Mouse (Mus musculus) cerebellum, postnatal 25 days (tissue): Measurements from ENCODE around the gene Clhc1.
"Not testable (repeated sequence)": the region's sequence is repeated elsewhere in the genome, so short reads cannot be mapped to it uniquely, and the experiment has no call there.

Experiments used
- DNase-seq, 2 experiments: peaks; one replicate each; pipeline ENCODE4 v3.0.0; 2021; ENCODE audit warnings: mixed read lengths in 2 of 2

Gene Clhc1

DNA sequence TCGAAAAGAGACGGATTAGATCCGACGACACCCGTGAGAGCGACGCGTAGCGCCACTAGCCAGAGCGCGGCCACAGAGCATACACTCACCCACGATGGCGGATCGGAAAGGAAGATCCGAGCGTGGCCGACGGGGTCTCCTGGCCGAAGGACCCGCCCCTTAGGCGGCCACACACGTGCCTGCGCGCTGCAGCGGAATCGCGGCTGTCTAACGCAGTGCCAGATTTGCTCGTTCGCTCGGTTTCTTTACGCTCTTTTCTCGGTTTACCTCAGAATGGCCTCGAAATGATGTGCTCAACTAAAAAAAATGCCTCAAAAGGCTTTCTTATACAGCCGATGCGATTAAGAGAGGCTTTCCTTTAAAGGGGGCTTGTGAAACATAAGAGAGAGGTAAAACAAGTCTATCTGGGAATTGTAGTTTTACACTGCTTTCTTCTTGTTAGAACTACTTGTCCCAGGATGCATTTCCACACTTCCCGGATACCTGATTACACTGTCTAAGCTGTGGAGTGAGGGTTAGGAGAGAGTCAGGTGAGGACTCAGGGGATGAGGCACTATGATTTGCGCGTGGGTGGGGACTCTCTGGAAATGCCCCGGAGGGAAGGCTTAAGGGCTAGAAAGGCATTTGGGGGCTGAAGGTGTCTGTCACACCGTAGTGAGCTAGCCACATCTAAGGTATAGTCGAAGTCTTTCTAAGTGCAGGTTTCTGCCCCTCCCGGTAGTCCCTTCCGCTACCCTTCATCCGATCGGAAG is at the start of gene Clhc1, which contains the start of gene Rps27a:
TSS of gene Clhc1 (plus strand) at position 199 of the 752 bp plus-strand sequence.
TSS of gene Rps27a (minus strand) at position 358 of the 752 bp plus-strand sequence.
- DNase-seq = peak; percentile 94 to 96

DNA sequence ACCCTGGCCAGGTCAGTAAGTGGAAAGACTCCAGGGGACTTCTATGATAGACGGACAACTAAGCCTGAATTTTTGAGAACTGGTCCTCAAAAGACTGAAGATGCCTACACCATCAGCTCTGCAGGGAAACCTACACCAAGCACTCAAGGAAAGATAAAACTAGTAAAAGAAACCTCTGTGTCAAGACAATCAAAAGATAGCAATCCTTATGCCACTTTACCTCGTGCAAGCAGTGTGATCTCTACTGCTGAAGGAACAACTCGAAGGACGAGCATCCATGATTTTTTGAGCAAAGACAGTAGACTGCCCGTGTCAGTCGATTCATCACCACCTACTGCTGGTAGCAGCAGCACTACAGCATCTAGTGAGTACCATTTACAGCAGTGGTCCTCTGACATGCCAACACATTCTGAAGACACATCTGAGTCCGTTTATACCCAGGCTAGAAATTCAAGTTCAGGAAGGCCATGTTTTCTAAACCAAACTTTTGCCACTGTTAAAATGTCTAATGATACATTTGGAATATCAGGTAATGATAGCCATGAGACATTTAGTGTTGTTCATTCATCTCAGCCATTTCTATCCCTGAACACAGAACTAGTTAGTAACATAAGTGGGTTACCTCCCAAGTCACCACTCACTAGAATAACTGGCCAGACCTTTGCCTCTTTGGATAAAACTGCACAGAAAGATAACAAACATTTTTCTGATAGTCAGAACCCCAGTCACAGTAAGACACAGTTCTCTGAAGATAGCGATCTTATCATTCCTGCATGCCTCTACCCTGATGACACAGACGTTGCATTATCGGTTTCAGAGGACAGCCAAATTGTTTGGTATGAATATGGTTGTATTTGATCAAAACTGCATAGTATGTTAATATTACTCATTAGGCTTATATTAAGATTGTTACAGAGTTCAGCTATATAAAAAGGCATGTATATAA is 43.5 kb upstream of the Clhc1 start:
- no peak for DNase-seq

DNA sequence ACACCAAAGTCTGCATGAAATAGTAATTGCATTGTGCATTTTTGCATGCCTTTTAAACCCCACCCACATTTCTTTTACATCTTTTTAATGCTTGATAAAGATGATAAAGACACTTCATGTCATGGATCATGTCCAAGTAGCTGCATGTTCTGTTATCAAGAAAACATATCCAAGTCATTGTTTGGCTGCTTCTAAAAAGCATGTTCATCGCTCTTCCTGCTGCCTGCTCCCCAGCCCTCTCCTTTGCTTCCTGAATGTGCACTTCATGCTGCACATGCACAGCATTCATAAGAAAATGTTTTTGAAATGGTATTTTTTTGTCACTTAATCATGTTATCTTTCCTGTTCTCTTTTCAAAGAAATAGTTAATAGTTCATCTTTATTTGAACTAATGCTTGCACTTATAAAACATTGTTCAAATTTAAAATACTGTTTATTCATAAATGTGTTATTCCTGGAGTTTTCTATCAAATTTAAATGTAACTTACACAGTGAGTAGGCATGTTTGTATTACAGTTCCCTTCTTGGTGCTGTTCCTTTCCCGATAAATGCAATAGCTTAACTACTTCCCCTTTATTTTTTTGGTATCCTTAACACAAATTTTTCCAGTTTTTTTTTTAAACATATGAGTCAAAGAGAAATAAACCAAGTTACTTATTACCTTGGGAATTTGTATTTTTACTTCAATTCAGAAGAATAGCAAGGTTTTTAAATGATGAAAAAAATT is 42.7 kb upstream of the Clhc1 start:
- DNase-seq = no peak

DNA sequence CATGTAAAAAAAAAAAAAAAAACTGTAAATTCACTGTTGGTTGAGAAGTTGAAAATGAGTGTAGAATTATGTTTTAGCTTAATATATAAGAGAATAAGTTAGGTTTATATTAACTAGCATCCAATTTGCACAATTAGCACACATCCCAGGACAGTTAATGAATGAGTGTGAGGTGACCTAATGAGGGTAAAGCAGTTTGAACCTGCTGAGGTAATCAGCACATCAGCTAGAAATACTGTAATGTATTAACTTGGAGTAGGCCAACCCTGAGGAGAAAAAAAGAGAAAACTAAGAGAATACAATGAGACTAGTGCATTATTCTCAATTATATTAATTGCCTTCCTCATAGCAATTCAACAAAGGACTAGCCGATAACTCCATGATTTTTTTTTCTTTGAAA is 38.3 kb upstream of the Clhc1 start:
- DNase-seq = no peak

DNA sequence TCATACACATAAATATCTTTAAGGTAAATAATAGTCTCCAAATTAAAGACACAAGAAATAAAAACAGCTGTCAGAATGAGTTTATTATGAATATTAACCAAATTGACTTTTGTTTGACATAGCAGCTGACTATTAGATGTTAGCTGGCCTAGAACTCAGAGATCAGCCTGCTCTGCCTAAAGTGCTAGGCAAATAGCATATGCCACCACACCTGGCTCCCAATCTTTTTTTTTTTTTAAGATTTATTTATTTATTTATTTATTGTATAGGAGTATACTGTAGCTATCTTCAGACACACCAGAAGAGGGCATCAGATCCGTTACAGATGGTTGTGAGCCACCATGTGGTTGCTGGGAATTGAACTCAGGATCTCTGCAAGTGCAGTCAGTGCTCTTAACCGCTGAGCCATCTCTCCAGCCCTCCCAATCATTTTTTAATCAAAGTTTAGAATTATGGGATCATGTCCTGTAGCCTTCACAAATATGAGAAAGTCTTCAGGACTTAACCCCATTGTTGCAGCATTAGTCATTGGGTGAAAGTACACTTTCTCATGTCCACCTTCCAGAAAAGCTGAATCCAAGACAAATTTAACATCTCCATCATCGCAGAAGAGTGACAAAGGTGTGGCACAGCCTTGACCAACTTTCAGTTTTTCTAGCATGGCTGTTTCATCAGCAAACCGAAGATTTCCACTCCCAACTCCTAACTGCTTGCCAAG is 34.8 kb upstream of the Clhc1 start:
- no peak for DNase-seq

DNA sequence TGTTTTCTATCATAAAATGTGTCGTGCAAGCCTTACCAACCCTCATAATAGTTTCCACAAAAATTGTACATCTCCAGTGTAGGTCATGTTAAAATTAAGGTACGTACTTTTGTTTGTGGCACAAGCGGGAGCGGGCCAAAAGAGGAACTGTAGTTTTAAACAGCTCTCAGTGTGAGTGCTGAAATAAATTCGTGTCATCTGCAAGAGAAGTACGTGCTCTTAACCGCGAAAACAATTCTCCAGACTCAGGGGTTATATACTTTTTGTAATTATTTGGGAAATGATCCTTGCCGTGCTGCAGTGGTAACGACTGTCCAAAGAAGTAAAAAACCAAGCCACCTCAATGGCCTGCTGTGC is 33.4 kb upstream of the Clhc1 start:
- DNase-seq = no peak

DNA sequence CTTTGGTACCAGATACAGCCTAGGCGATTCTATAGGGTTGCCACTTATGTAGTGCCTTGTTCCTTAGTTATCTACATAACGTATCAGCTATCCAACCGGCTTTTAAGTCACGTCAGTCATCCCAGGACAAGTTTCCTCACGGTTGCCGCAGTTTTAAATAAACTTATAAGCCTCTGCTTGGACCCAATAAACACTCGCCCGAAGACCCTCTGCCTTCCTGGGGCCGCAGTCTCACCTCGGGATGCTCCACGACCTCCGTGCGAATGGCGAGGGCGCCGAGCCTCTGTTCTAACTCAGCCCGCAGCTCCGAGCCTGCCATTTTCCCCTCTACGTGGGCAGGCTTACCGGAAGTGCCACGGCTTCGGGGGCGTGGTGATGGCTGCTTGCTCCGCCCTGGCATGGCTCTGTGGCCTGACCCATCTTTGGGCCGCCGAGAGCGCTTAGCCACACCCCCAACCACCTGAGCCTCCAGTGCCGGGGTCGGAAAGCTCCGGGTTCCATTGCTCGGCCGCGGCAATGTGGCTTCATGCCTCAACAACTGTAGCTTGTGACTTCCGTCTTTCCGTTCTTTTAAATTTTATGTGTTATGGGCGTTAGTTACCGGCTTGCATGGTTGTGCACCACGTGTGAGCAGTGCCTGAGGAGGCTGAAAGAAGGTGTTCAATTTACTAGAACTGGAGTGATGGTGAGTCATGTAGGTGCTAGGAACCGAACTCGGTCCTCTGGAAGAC is 32.9 kb upstream of the Clhc1 start, which contains the start of gene Prorsd1:
TSS of gene Prorsd1 (minus strand) at position 352 of the 731 bp plus-strand sequence.
- DNase-seq = peak; percentile 85 to 93

DNA sequence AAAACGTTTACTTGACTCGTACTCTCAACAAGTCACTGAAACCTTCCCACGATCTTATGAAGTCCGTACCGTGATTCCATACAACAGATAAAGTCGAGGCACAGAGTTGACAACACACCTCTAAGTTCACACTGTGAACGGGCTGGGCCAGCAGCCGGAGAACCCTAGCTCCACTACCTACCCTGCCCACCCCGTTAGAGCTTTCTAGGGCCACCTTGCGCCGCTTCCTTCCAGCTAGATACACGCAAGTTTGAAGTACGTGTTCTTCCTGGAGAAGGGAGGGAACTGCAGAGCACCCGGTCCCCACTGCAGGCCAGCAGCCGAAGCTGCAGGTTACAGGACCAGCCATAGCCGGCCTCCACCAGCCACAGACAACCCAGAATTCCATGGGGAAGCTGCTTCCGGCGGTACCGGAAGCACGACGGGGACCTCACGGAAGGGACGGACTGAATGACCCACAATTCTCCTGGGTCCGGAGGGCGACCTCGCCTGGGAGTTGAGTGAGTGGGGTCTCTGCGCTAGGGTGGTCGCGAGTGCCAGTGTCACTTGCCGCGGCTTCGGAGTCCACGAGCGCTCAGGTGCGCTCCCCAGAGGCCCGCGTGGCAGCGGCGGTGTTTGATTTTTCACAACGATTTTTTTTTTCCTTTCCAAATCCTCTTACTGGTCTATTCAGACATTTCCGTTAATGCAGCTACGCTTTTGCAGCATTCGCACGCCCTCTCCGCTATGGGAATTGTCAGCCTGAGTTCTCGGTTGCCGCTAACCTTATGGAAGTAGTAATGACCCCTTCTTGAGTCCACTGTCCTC is 21.6 kb upstream of the Clhc1 start, which contains the start of gene Mtif2:
TSS of gene Mtif2 (plus strand) at position 421 of the 807 bp plus-strand sequence.
- DNase-seq = peak; percentile 87 to 91

DNA sequence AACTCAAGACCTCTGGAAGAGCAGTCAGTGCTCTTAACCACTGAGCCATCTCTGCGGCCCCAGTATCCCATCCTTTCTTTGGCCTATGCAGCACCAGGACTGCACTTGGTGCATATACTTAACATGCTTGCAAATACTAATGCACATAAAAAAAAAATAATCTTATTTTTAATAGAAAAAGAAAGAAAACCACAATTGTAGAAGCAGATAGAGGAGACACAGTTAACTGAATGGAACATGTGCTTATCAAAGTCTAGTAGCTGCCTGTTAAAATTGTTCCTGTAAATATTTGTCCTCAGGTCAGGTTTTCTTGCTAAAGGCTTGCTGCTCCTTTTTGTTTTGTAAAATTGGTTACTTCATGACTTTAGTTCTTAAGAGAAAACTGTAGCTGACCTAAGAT is 9.5 kb upstream of the Clhc1 start:
- no peak for DNase-seq

DNA sequence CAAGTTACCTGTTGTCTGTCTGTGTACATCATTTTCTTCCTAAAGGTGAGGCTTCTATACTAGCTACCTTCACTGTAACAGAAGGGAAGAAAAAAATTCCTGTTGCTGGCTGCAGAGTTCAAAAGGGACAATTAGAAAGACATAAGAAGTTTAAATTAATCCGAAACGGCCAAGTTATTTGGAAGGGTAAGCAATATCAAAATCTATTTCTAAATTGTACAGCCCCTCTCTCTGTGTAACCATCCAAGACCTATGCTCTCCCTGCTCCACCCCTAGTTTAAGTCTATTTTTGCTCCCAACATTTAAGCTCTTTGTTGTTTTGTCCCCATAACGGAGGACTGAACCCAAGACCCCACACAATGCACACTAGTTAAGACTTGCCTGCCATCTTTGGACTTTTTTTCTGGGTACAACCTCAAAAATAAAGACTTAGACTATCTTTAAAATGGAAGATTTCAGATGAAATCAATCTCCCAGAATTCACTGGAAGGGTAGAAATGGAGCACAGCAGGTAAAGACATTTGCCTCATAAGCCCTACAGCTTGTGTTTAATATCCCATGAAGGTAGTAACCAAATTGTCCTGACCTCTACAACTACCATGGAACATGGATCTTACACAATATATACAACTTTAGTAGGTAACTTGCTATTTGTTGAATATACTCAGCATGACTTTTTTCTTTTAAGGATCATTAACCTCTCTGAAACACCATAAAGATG is 3.4 kb upstream of the Clhc1 start:
- DNase-seq = no peak

DNA sequence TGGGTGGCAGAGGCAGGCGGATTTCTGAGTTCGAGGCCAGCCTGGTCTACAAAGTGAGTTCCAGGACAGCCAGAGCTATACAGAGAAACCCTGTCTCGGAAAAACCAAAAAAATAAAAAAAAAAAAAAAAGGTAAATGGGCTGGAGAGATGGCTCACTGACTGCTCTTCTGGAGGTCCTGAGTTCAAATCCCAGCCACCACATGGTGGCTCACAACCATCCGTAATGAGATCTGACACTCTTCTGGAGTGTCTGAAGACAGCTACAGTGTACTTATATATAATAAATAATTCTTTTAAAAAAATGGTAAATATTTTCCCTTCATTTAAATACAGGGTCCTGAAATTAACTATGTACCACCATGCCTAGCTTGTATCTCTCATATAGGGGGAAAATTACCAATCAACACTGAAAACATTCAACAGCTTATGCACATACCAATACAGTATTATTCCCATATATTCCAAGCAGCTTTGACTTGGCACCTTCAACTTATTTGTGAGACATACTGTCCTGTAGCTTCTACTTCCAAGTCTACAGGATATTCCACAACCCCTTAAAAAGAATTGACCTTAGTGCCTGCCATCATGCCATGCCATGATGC is 2.5 kb upstream of the Clhc1 start:
- not testable (repeated sequence) for DNase-seq

DNA sequence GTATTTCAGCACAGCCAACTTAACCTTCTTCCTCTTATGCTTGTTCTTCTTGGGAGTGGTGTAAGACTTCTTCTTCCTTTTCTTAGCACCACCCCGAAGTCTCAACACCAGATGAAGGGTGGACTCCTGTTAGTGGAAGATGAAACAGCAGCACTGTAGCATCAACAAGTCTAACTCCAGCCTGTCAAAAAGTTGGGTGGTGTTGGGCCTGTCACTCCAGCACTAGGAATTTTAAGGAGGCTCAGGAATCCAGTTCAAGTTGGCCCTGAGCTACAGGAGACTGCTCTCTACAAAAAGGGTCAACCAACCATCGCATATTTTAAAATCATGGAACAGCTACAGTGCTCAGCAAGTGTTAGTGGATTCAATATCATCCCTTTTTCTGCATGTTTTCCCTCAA is 1.5 kb upstream of the Clhc1 start:
- DNase-seq = not testable (repeated sequence)

DNA sequence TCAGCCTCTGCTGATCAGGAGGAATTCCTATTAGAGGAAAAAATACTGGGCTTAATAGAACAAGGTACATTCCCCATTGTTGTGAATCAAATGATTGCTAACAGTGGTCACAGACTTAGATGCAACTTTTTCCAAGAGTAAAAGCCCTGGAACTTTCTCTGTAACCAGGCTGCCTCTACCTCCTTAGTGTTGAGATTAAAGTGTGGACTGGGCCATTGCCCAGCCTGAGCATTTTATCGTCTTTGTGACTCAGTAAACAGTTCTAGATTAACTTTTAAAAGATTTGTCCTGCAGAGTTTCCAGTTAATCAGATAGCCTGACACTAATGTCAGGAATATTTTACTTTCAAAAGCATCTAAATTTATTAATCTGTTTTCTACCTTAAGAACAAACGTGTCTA is 988 bp upstream of the Clhc1 start:
- no peak for DNase-seq

DNA sequence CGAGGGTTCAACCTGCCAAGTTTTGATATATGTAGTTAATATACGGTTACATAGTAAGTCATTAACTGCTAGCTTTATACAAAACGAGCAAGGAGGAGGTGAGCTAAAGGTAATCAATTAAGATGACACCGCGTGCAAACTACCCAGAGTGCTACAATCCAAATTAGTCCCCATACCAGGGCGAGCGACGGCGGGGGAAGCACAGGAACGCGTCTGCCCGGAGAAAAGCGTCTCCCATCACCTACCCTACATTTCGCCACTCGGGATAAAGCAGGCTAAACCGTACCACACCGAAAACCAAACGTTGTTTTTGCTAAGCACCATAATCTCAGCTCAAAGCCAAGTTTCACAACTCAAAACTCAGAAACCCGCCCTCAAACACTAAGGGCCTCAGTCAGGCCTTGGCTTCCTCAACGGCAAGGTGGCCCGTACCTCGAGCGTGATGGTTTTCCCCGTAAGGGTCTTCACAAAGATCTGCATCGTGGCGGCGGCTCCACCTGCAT is 450 bp upstream of the Clhc1 start:
- no peak for DNase-seq

DNA sequence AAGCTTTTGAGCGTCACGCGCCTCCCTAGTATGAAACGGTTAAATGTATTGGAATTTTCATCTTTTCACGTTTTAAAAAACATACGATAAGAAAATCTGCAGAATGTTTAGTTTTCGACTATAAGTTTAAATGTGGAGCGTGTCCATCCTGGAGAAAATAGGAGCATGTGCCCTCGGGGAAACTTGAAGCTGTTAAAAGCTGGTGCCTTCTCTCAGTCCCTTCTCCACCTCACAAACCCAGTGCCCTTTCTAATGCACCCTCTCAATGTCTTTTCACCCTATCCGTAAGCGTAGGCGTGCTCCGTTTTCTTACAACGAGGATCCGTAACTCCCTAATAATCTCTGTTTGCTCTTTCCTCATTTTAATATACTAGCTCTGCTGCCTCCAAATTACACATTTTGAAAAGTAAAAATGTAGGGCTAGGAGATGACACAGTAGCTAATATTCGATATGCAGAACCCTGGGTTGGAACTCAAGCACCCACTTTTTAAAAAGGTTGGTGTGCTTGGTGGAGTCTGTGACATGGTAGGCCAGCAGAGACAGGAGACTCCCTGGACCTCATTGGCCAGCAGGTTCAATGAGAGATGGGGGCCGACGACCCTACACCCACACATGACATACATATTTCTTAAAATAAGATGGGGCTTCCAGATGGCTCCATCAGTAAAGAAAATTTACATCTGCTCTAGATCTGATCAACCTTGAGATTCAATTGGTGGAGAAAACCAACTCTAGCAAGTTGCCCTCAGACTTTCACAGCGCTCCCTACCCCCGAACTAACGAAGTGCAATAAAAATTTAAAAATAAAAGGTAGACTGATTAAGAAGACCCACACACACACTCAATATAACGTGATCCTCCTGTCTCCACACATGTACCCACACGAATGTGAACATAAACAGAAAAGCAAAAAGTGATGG is 1.0 kb downstream of the Clhc1 start:
- DNase-seq = peak in 1 of 2 experiments; percentile 13

DNA sequence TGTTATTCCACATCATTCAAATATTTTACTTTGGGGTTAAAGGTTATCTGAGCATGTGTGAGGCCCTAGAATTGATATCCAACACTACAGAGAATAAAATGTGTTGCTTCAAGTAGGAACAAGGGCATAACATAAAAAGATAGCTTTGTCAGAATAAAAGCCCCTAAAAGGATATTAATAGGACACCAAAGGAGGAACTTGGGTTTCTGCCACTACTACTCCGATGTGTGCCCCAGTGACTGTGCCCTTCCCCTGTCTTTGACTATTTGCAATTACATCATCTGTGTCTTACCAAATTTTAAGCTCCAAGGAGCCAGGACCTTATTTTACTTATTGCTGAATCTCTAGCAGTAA is 1.7 kb downstream of the Clhc1 start:
- DNase-seq = no peak

DNA sequence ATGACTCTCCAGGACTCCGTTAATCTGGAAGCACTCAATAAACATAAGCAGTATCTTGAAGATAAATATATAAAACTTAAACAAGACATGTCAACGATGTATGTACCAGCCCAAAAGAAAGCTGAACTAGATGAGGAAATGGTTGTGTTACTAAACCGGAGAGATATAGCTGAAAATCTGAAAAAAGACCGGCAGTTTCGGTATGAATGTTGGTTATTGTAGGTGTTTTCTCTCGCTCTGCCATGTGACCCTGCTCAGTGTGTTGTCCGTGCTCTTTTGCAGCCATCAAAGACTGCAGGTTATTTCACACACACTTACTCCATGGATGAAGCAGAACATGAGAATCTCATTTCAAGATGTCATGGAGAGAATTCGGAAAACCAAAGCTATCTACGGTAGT is 12.7 kb downstream of the Clhc1 start:
- DNase-seq = no peak

DNA sequence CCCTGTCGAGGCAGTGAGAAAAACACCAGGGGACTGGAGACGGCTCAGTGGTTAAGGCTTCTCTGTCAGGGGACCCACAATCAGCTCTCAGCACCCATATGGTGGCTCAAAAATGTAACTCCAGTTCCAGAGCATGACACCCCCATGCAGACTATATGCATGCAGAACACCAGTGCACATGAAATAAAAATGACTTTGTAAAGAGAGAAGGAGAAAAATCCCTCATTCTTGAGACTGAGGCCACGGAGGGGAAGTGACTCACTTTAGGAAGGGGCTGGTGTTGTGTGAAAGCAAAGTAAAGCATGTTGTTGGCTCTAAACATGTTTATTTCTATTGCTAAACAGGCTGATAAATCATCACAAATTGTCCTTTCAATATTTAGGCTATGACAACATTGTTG is 13.2 kb downstream of the Clhc1 start:
- DNase-seq = no peak
